Mouse (Mus musculus) lung, adult 2 months (tissue): ENCODE results near the gene Dusp1.

Experiments
- CTCF ChIP-seq: fragments of 200-500 bp; IDR thresholded peaks from 2 replicates; pipeline ENCODE4 v1.5.1; 2011; ENCODE audit warnings: mild to moderate bottlenecking, low read length, control low read depth; ENCODE audit not compliant: insufficient read depth
- POLR2A ChIP-seq: fragments of 200-500 bp; IDR thresholded peaks from 2 replicates; pipeline ENCODE4 v1.6.1; 2011; ENCODE audit warnings: low read depth, mild to moderate bottlenecking, control low read depth, low read length, borderline replicate concordance; ENCODE audit errors: extremely low read depth

DNA sequence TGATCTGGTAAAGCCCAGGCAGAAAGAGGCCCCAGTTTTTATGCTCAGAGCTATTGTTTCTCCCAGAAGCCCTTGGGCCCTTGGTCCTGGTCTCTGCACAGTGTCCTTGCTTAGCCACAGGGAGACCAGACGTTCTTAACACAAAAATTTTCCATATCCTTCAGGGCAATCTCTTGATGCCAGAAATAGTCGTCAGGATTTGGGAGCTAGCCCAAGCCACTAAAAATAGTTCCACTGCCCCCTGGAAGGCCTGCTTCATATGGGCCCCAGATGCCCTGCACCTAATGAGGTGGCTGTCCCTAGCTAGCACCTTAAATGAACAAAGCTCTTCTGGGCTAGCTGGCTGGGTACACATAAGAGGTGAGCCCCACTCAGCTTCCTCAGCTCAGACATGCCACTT lies 71.0 kb downstream of the Dusp1 start:
- TF ChIP-seq CTCF (no peak), POLR2A (no peak)
